Mouse (Mus musculus) heart, postnatal 0 days (tissue): ENCODE measurements at regions not wholly inside any gene's neighbourhood (a gene's known extent, or its start where the extent isn't known, plus 50 kb on each side); places are given as distances from the start of the nearest gene placed in this dataset.

ENCODE experiments used
- ATAC-seq: fragments of 200-750 bp; cut with Nextera tagmentation; 2 replicates; pipeline ENCODE4 v1.8.0; 2017; ENCODE audit warnings: low read depth, moderate number of reproducible peaks, moderate library complexity; ENCODE audit not compliant: insufficient read depth
- DNase-seq: peaks from one replicate; pipeline ENCODE4 v3.0.0-alpha.2; 2016; ENCODE audit warnings: low spot score
- H3K27ac ChIP-seq: fragments of 300-500 bp; sonication (generic); 2 replicates; pipeline ENCODE4 v1.5.1; 2014; ENCODE audit warnings: low read depth, mild to moderate bottlenecking
- H3K27me3 ChIP-seq: fragments of 300-500 bp; sonication (generic); 2 replicates; pipeline ENCODE4 v1.6.1; 2014; ENCODE audit warnings: low read length, mixed read lengths; ENCODE audit not compliant: control insufficient read depth, insufficient read depth
- H3K36me3 ChIP-seq: fragments of 300-500 bp; sonication (generic); replicated peaks from 2 replicates; pipeline ENCODE4 v1.6.1; 2014; ENCODE audit warnings: low read length, mixed read lengths; ENCODE audit not compliant: control insufficient read depth, insufficient read depth
- H3K4me1 ChIP-seq: fragments of 300-500 bp; sonication (generic); 2 replicates; pipeline ENCODE4 v1.6.1; 2014; ENCODE audit warnings: antibody characterized with exemption; ENCODE audit not compliant: control insufficient read depth, insufficient read depth
- H3K4me2 ChIP-seq: fragments of 300-500 bp; sonication (generic); 2 replicates; pipeline ENCODE4 v1.6.1; 2014; ENCODE audit warnings: low read depth, mild to moderate bottlenecking, low read length, moderate library complexity
- H3K4me3 ChIP-seq: fragments of 300-500 bp; sonication (generic); 2 replicates; pipeline ENCODE4 v1.5.1; 2014; ENCODE audit warnings: low read depth, low read length
- H3K9ac ChIP-seq: fragments of 300-500 bp; sonication (generic); replicated peaks from 2 replicates; pipeline ENCODE4 v1.6.1; 2014; ENCODE audit warnings: low read depth, low read length, mixed read lengths
- H3K9me3 ChIP-seq: fragments of 300-500 bp; sonication (generic); replicated peaks from 2 replicates; pipeline ENCODE4 v1.6.1; 2016; ENCODE audit warnings: low read length; ENCODE audit not compliant: control insufficient read depth
- CTCF ChIP-seq: IDR thresholded peaks from 2 replicates; pipeline ENCODE4 v1.5.1; 2016; ENCODE audit warnings: antibody characterized with exemption, control low read depth, low read depth
- EP300 ChIP-seq: IDR thresholded peaks from 2 replicates; pipeline ENCODE4 v1.6.1; 2016; ENCODE audit warnings: antibody characterized with exemption, low read depth
- WGBS: fragments of 180-500 bp; shearing (Covaris S2); extraction: QIAGEN DNeasy Blood & Tissue Kit; methylation state at CpG from one replicate; pipeline ENCODE4 v1.1.7; 2014; 5-methylcytosine and 5-hydroxymethylcytosine counted together

GRCm38 (mm10) chr1:57511902-57512301 lies 105.0 kb upstream of the Tyw5 start:
- Histone ChIP-seq H3K27me3 (no peaks in the 10 kb centered on the region), H3K9me3 (no peaks in the 10 kb centered on the region), H3K27ac (no peak overlapping the region), H3K4me3 (no peak overlapping the region), H3K4me2 (no peak overlapping the region), H3K36me3 (no peaks in the 10 kb centered on the region), H3K9ac (no peak overlapping the region), H3K4me1 (no peaks in the 10 kb centered on the region)
- TF ChIP-seq EP300 (no peak), CTCF (peak; percentile 13)
- 81% methylated on average over 2 of the region's 2 CpGs for WGBS
- DNase-seq = no peak
- no peak for ATAC-seq

- Histone ChIP-seq H3K9ac (no peak overlapping the region), H3K36me3 (no peaks in the 10 kb centered on the region), H3K27ac (no peak overlapping the region), H3K4me2 (no peak overlapping the region), H3K27me3 (no peaks in the 10 kb centered on the region), H3K4me3 (no peak overlapping the region), H3K4me1 (no peaks in the 10 kb centered on the region), H3K9me3 (no peaks in the 10 kb centered on the region)
- ATAC-seq (no peak), DNase-seq (no peak)
- no peak for TF ChIP-seq EP300
- TF ChIP-seq CTCF = no peak
- WGBS = 75% methylated on average over 3 of the region's 3 CpGs
Measured at GRCm38 (mm10) chr1:57512516-57512915, 105.6 kb upstream of the Tyw5 start.

DNA sequence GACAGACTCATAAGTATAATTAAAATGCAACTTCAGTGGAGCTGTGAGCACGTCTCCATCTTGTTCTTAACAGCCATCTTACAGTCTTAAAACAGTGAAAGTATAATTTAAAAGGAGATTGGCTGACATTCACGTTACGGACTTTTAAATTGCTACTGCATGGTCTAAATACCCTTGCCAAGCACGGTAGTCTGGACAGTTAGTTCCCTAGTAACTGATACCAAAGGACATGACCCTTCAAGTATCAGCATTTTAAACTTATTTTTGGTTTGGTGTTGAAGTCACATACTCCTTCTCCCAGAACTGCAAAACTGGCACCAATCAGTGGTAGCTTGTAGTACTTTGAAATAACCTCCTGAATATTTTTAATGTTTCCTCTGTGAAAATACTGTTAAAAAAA lies 119.1 kb upstream of the Tyw5 start:
- peak; percentile 59 for DNase-seq
- Histone ChIP-seq H3K9me3 (no peaks in the 10 kb centered on the region), H3K9ac (no peak overlapping the region), H3K27me3 (no peaks in the 10 kb centered on the region), H3K4me2 (no peak overlapping the region), H3K27ac (no peak overlapping the region), H3K4me1 (peaks cover 6% of the 10 kb centered on the region), H3K36me3 (no peaks in the 10 kb centered on the region), H3K4me3 (no peak overlapping the region)
- peak; percentile 83 for ATAC-seq
- 29% methylated on average over 4 of the region's 4 CpGs for WGBS
- TF ChIP-seq CTCF (no peak), EP300 (no peak)

DNA sequence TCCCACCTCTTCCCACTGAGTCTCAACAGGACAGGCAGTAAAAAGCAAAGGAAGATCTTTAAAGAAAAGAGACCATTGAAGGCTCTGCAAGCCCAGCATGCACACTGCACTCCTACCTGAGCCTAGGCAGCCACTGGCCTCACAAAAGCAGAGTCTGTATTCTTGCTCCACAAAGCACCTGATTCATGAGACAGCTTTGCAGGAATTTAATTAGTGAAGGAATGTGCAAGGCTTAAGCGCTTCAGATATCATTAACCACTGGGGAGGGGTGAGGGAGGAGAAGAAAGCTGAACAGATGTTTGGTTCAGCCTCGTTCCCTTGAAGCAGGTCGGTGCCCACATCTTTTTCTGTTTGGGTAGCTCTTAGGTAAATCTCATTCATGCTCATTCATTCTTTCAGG lies 121.8 kb upstream of the Tyw5 start:
- 37% methylated on average over 3 of the region's 3 CpGs for WGBS
- H3K27me3 ChIP-seq = no peaks in the 10 kb centered on the region
- no peak for DNase-seq
- H3K9ac ChIP-seq = no peak overlapping the region
- no peak overlapping the region for H3K4me3 ChIP-seq
- no peak overlapping the region for H3K4me2 ChIP-seq
- H3K36me3 ChIP-seq = no peaks in the 10 kb centered on the region
- peaks cover 6% of the 10 kb centered on the region for H3K4me1 ChIP-seq
- no peak for ATAC-seq
- no peaks in the 10 kb centered on the region for H3K9me3 ChIP-seq
- no peak overlapping the region for H3K27ac ChIP-seq
- TF ChIP-seq EP300 (no peak), CTCF (no peak)

GRCm38 (mm10) chr1:57529320-57529719 lies 122.4 kb upstream of the Tyw5 start:
- Histone ChIP-seq H3K27me3 (no peaks in the 10 kb centered on the region), H3K27ac (no peak overlapping the region), H3K4me2 (no peak overlapping the region), H3K4me3 (no peak overlapping the region), H3K9ac (no peak overlapping the region), H3K4me1 (peaks cover 6% of the 10 kb centered on the region), H3K9me3 (no peaks in the 10 kb centered on the region), H3K36me3 (no peaks in the 10 kb centered on the region)
- no peak for DNase-seq
- WGBS = 53% methylated on average over 2 of the region's 2 CpGs
- no peak for ATAC-seq
- no peak for TF ChIP-seq EP300
- no peak for TF ChIP-seq CTCF

DNA sequence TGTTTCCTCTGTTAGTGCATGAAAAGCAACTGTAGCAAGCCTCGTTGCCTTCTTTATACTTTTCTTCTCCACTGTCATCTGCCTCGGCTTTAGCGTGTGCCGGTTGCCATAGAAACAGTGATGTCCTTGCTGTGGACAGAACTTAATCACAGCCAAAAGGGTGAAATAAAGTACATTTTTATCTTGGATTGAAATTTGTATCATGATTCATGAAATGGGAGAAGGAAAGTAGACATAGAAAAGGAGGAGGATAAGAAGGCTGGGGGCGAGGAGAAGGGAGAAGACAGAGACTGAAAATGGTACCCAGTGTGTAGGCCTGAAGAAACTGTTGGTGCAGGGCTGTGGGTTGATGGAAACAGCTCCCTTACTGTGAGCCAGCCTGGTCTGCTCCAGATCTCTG lies 130.5 kb upstream of the Tyw5 start:
- no peak for DNase-seq
- Histone ChIP-seq H3K4me1 (no peaks in the 10 kb centered on the region), H3K4me2 (no peak overlapping the region), H3K9me3 (no peaks in the 10 kb centered on the region), H3K27ac (no peak overlapping the region), H3K36me3 (no peaks in the 10 kb centered on the region), H3K27me3 (no peaks in the 10 kb centered on the region), H3K4me3 (no peak overlapping the region), H3K9ac (no peak overlapping the region)
- ATAC-seq = no peak
- WGBS = 84% methylated on average over 5 of the region's 5 CpGs
- no peak for TF ChIP-seq EP300
- TF ChIP-seq CTCF = no peak
